Mouse (Mus musculus) heart, adult 8-10 months (tissue): Measurements from ENCODE around the gene Grm1. TPM values are rescaled to one million over a fixed set of nuclear protein-coding genes. Genes with fewer than 3 reads are reported as not detected.

Source experiments
- DNase-seq: peaks from one replicate; pipeline ENCODE4 v3.0.0; 2022; ENCODE audit warnings: low spot score
- total RNA-seq, 4 experiments: library from RNA; stranded (reverse); gene quantifications; 2 replicates each; pipeline ENCODE4 v1.2.4; 2022

Gene Grm1
- total RNA-seq = 10 to 100 TPM; 13.5 to 17.3 (median 15.3) TPM

DNA sequence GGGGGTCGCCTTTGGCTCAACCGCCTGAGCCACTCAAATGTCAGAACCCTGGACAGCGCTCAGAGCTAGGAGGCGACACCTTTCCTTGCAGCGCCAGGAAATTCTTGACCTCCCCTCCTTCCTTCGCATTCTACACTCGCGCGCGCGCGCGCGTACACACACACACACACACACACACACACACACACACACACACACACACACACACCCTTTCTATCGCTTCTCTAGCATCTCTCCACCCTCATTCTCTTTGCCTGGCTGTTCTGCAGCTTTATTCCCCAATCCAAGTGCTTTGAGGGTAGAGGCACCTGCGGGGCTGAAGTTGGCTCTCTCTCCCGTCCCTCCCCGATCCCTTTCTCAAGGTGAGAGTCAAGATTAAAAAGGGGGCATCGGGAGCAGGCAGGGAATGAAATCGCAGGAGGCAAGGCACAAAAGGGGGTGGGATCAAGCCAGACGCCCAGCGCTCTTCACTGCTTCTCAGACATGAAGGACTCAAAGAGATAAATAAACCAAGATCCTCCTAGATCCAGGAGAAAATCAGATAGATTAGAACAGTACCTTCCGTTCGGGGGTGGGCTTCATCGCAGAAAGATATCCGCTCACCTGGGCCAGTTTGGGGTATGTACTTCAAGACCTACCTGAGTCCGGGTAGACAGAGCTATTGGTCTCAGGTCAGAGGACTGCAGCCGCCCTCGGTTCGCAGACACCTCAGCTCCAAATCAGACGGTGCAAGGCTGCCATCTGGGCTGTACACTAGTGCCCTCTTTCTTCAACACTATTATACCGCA, at the start of gene Grm1:
Grm1 (minus strand) TSS at position 746 of the 788 bp plus-strand sequence.
- no peak for DNase-seq

DNA sequence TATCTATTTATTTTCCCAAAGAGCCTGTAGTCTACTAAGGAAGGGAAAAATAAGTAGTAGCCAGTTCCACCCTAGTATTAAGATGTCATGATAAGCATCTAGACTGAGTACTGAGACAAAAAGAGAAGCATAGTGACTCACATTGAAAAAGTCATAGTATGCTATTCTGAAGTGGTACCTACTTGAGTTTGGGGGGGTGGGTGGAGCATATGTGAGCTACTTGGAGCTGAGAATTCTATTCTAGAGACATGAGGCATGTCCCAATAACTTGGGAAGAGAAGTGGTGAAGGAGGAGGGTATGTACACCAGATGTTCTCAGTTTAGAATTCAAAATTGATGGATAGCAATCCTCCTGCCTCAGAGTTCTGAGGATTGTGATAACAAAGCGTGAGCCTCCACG, 39.6 kb upstream of the Grm1 start:
- no peak for DNase-seq

DNA sequence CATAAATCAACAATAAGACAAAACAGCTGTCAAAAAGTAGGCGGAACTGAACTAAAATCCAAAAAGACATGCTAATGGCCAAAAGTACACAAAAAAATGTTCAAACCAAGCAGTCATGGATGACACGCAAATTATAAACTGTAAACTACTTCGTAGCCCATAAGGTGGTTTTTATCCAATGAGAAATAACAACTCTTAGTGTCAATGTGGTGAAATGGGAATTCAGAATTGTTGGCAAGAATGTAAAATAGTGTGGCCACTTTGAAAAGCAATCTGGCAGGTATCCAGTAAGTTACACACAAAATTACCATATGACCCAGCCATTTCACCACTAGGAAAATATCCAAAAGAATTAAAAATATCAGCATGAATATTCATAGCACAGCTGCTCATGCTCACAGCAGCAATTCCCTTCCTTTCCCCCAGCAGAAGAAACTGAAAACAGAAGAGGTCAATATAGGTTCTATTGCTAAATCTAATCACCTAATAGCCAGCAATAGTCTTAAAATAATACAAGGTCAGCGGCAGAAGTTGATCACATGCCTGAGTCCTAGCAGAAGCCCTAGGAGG, 16.4 kb upstream of the Grm1 start:
- DNase-seq = no peak

DNA sequence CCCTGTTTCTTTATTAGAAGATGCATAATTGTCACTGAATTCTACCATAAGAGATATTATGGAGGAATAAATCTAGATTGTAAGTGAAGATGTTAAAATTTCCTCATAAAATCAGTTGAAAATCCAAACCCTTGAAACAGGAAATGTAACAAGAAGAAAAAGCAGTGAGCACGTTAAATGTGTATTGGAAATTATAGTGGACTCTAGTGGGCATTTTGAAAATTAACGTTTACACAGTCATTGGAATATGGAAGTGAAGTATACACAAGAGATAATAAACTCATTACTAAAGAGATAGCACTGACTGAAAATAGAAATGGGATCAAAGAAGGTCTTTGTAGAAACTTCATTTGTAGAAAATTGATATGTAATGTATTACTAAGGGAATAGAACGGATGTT, 4.2 kb upstream of the Grm1 start:
- no peak for DNase-seq

DNA sequence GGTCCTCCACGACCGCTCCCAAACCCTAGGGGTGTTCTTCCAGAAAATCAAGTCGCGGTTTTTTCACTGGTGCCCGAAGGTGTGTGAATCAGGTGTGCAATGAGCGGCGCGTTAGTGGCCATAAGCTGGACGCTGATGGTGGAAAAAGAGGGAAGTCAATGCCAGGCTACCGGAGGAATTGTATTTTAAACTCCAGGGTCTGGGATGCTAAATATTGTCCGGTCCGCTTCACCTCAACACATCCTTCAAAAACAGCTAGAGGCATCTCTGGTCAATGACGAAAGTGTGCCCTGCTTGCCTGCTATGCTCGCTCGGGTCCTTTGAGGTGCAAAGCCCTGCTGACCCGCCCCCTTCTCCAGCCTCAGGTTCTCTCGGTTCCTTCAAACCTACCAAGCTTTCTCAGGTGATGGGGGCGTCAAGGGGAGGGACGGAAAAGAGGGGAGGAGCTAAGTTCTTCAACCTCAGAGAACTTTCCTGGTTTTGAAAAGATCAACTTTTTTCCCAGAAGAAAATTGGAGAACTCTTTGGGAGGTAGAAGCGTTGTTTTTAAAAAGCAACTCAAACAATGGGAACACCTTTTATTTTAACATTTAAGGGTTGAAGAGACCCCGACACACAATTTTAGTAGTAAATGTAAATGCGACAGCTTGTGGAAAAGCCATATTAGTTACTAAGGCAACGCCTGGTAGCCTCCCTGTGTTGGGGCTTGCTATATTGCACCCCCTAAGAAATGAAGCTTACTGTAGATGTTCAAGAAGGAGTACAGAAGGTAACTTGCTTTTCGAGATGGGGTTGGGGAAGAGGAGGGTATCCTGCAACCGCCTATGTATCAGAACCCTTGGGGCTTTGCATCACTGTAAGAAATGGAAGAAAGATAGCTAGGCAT, 1.2 kb downstream of the Grm1 start:
- no peak for DNase-seq

DNA sequence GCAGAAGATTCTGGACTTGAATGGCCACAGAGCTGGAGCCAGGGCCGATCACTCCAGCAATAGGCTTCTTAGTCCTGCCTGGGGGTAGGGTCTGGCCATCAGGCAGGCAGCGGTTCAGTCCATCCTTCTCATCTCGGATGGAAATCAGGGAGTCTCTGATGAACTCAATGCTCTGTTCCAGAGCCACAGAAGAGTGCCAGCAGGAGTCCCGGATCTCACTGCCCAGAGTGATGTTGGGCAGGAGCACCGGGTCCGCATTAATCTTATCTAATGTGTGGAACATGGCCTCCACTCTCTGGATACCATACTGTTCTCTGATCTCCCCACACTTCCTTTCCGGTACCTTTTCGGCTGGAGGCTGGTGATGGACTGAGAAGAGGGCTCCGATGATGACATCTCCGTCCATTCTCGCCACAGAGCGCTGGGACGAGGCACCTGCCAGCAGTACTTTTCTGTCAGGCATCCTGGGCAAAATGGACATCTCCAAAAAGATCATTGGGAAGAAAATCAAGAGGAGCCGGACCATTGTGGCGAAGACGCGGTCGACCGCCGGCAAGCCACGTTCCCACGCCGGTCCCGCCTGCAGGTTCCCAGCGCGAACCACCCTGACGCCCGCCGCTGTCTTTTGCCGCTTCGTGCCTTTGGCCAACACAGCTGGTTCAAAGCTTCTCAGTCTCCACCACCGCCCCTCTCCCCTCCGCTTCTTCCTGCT, 2.0 kb downstream of the Grm1 start:
- DNase-seq = no peak

DNA sequence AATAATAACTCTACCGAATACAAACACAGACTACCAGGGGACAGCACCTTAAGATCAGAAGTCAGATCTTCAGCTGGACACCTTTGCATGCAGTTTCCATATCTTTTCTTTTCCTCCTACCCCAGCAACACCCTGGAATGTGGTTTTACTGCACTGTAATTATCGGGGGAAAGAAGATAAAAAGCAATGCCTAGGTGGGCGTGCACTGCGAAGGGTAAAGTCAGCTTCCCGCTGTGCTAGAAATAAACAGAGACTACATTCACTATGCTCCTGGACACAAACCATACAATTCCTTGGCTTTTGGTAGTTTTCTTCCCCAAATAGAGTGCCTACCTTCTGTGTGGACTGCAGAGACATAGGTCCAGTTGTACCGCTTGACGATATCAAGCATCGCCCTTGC, 2.6 kb downstream of the Grm1 start:
- DNase-seq = no peak

DNA sequence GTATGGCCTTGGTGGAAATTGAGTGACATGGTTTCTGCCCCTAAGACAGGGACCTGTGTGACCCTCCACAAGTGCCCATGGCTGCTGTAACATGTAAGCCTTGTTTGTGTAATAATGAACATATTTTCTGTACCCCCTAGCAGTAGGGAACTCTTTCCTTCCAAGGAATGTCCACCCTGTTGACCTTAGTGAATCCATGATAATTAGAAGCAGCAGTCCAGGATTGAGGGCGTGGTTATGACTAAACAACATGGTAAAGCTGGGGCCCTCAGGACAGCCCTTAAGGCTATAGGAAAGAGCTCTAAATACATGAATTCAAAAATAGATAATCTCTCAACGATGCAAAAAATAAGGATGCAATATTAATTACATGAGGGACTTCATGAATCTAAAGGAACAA, 17.0 kb downstream of the Grm1 start:
- no peak for DNase-seq

DNA sequence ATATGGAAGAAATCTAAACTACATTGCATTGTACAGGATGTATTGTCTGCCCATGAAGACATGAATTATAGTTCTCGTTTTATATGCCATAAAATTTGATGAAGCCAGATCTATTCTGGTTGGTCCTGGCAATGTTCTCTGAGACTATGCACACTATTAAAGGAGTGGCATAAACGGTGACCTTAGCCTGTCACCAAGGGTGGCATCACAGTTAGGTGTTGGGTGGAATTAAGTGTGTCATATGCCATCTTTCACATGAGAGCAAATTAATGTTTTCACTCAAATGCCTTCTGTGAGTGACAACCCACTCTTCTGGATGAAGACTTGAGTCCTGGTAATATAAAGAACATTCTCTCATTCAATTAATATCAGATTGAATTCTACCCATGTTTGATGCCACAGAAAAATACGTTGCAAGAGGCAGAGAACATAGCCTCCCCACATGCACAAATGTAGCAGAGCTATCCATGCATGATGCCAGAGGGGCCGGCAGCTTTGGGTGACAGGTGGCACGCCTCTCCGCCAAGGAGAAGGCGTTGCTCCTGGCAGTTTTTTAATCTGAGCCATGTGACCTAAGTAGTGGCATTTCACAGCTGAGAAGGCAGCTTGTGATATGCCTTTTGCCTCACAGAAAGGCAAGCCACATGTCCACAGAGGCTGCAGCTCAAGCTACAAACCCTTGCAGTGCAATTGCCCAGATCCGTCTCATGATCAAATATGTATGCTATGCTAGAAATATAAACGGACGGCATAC, 20.7 kb downstream of the Grm1 start:
- no peak for DNase-seq

DNA sequence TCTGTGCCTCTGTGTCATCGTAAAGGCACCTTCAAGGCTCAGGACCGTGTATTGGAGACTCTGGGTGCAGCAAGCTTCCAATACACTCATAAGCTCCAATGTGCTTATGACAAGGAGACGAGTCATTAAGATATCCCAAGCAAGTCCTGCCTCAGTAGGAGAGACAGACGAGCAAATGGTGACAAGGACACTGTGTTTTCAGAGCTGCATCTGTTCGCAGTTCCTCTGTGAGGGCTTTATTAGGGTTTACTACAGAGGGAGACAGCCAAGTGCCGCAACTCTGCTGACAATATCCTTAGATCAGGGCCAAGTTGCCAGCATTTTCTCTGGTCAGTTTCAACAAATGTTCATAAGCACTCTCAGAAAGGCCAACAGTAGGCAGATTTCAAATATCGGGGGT, 32.8 kb downstream of the Grm1 start:
- no peak for DNase-seq

DNA sequence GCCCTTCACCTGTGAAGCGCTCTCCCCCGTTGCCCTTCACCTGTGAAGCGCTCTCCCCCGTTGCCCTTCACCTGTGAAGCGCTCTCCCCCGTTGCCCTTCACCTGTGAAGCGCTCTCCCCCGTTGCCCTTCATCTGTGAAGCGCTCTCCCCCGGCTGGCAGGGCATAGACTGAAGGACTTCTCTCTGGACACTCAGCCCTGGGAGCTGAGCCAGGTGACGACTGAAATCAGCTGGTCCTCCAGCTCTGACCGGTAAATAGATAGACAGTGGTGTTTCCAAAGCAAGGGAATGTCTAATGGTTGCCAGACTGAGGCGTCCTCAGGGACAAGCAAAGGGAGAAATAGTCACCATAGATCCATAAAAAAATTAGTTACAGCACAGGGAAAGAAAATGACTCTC, 36.7 kb downstream of the Grm1 start:
- peak; percentile 35 for DNase-seq

DNA sequence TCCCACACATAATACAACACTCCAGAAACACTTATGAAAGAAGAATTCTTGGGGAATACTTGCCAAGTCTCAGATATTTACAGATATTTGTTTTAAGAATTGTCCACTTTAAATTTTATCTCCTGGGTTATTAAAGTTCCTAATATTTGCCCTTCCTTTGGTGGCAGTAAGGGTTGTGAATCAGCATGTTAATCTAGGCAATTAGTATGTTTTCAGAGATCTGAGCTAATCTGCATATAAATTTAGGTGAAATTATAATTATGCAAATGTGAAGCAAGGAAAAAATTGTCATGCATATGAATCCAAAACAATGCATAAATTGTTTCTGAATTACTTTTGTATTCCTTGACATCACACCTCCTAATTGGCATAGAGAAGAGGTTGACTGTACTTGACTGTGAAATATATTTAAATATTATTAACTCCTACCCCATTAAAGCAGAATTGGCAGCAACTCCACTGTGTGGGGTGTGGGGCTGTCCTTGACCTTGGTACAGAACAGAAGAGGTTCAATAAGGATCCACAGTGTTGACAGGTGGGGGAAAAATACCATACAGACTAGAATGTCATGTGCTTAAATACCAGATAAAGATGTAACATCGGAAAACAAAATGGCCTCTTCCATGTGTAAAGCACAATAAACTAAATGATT, 37.6 kb downstream of the Grm1 start:
- DNase-seq = no peak

DNA sequence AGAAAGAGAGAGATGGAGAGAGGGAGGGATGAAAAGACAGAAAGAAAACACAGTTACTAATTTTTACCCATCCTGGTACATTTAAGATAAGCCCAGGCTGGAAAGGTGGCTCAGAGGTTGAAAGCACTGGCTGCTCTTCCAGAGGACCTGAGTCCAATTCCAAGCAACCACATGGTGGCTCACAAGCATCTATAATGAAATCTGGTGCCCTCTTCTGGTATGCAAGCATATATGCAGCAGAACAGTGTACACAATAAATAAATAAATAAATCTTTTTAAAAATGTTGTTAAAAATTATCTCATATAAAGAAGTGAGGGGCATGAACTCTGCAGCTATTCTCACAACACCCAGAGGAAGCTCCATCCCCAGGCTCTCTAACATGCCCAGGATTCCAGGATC, 42.8 kb downstream of the Grm1 start:
- DNase-seq = no peak

DNA sequence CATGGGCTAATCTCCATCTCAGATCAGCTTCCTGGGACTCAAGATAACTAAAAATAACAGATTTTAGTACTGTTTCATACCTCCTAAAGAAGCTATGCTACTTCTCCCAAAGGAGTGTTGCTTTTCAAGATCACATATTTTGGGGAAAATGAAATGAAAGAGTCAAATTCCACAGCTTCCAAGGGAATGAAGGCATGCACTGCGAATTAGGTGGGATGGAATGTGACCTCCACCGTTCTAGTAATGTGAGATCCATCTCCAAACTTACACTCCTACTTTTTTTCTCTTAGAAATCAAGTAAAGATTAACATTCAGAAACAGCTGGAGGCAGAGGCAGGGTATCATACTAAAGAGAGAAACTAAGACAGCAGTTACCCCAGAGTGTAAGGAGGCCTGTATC, 49.9 kb downstream of the Grm1 start:
- DNase-seq = no peak

DNA sequence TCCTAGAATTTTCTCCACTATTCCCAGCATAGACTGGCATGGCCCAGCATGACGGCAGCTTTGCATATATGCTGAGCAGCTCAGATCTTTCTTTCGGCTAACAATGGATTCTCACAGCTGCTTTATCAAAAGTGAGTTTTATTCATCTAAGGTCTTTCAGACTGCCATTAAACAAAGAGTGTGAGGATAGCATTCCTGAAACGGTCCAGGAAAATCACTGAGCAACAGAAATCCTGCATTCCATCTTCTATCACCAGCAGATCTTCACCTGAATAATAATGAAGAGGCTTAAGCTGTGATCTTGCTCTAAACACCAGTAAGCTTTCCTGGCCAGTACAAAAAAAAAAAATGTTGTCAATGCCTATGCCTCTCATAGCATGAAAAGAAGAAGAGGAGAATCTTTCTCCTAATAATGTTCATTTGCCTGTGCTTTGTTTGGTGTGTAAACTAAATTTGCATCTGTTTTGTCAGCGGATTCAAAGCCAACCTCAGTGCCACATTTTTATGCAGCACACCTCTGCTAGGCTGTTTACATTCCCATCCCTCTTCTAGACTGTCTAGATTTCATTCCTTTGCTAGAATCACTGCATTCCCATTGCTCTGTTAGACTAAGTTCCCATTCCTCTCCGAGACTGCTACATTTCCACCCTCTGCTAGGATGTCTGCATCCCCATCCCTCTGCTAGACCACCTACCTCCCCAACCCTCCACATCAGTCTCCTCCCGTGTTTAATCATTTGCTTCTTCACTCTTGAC, 56.2 kb downstream of the Grm1 start:
- DNase-seq = no peak

DNA sequence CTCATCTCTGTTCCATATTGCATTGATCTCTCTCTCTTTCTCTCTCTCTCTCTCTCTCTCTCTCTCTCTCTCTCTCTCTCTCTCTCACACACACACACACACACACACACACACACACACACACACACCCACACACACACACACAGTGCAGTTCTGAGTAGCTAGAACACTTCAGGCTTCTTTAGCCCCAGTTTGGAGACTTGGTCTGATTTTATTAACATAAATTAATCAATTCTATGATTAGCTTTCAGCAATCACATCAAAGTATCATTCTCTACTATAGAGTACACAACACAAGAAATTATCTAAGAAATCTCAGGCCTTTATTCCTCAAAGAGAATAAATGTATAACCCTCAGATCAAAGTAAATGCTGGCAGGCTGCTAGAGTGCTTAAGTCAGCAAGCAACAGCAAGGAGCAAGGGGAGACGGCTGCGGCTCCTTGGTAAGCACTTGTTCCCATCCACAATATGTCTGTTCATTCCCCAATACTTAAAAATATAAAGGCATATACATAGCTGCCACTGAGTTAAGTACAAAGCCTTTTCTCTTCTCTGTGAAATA, 63.1 kb downstream of the Grm1 start:
- no peak for DNase-seq

DNA sequence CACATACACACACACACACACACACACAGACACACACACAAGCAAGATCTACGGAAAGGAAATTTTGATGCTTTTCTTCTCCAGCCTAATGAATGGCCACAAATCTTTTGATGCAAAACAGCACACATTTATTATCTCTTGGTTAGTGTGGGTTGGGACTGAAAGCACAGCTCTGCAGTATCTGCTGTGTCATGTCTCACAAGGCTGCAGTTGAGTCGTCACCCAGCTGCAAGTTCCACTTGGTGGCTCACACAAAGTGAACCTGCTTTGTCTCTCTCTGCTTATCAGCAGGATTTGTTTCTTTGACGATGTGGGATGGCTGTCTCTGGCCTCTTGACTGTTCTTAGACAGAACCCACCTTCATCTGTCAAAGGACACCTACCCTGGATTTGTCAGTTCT, 68.5 kb downstream of the Grm1 start:
- DNase-seq = no peak

DNA sequence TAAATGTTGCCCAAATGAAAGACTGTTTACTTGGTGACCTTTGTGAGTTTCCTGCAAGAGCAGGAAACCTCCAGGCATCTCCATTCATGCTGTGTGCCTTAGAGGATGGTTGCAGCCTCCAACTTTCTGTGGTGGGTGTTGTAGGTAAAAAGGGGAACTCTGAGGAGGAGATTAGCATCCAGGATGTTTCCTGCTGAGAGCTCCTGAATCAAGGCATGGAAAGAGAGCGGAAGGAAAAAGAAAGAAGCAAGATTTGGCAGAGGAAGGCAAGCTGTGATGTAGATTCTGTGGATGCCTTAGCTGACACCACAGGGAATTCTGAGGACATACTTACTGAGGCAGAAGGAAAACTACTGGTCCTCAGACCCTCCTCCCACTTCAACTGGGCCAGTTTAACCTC, 85.4 kb downstream of the Grm1 start:
- DNase-seq = no peak

DNA sequence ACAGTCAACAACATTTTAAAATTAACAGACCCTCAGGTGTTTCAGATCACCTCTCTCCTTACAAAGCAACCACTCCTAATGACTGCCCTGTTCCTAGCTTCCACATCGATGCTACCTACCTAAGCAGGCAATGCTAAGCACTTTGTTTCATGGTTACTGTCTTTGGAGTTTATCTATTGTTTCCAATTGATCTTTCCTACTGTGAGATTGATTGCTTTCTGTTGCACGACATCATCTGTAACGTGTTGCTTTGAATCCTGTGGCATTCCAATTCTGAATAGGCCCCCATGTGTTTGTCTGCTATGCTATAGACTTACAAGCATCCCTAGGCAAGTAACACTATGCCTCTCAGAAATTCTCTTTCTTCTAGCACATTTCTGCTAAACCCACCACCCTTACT, 90.4 kb downstream of the Grm1 start:
- no peak for DNase-seq

DNA sequence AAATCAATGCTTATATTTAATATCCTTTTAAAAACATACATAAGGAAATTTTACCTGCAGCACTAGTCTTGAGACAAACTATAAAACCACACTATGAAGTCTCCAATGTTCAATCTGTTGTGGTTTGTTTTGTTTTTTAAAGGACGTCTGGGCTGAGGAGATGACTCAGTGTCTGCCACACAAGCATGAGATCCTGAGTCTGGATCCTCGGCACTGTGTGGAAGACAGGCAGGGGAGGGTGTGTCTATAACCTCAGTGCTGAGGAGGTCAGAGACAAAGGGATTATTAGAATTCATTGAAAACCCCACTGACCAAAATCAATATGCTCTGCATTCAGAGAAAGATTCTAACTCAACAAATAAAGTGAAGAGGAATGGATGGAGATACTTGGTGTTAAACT, 110.8 kb downstream of the Grm1 start:
- DNase-seq = no peak
